Mouse (Mus musculus) ES-Bruce4 (cell line): ENCODE measurements around the gene Pde10a. TPM values are rescaled to one million over a fixed set of nuclear protein-coding genes. Genes with fewer than 3 reads are reported as not detected.

Source experiments
- H3K27ac ChIP-seq: 2 replicates; pipeline ENCODE4 v1.5.1; 2012; ENCODE audit warnings: low read length, inconsistent platforms; ENCODE audit not compliant: insufficient read depth
- H3K27me3 ChIP-seq: 2 replicates; pipeline ENCODE4 v1.6.1; 2012; ENCODE audit warnings: mild to moderate bottlenecking, low read length, inconsistent platforms; ENCODE audit not compliant: control insufficient read depth, poor library complexity, insufficient read depth, severe bottlenecking
- H3K36me3 ChIP-seq: 2 replicates; pipeline ENCODE4 v1.6.1; 2012; ENCODE audit warnings: inconsistent platforms, mild to moderate bottlenecking, low read length, moderate library complexity; ENCODE audit not compliant: control insufficient read depth, poor library complexity, insufficient read depth, severe bottlenecking
- H3K4me1 ChIP-seq: one replicate; pipeline ENCODE4 v1.8.1; 2011; ENCODE audit warnings: low read length; ENCODE audit not compliant: control insufficient read depth, insufficient read depth
- H3K4me3 ChIP-seq: 2 replicates; pipeline ENCODE4 v1.5.1; 2011; ENCODE audit warnings: low read depth, mild to moderate bottlenecking, low read length
- H3K9ac ChIP-seq: 2 replicates; pipeline ENCODE4 v1.6.1; 2012; ENCODE audit warnings: low read depth, mild to moderate bottlenecking, inconsistent platforms; ENCODE audit not compliant: poor library complexity, severe bottlenecking
- H3K9me3 ChIP-seq: replicated peaks from 2 replicates; pipeline ENCODE4 v1.6.1; 2012; ENCODE audit warnings: mild to moderate bottlenecking, low read length, inconsistent platforms; ENCODE audit not compliant: control insufficient read depth, poor library complexity, insufficient read depth, severe bottlenecking
- CTCF ChIP-seq: IDR thresholded peaks from one replicate; pipeline ENCODE4 v1.8.1; 2011; ENCODE audit warnings: low read depth, low read length
- EP300 ChIP-seq: IDR thresholded peaks from 2 replicates; pipeline ENCODE4 v1.6.1; 2011; ENCODE audit warnings: low read depth, low read length; ENCODE audit not compliant: insufficient read depth
- POLR2A ChIP-seq: IDR thresholded peaks from one replicate; pipeline ENCODE4 v1.8.1; 2011; ENCODE audit warnings: low read length; ENCODE audit not compliant: insufficient read depth
- polyA plus RNA-seq: library from polyadenylated mRNA; stranded (reverse); fragments of >200 nt; gene quantifications from 2 replicates; pipeline ENCODE4 v1.2.4, GENCODE M21; 2011; ENCODE audit warnings: low read depth; ENCODE audit not compliant: missing spikeins, insufficient read depth, insufficient read length

Pde10a gene
- polyA plus RNA-seq, 1 experiment: 2.7 TPM

- H3K9ac ChIP-seq: no peak overlapping the region
- no peak overlapping the region for H3K4me3 ChIP-seq
- H3K36me3 ChIP-seq: no peaks in the 10 kb centered on the region
- TF ChIP-seq POLR2A: no peak
- TF ChIP-seq EP300: no peak
- TF ChIP-seq CTCF: no peak
- H3K27me3 ChIP-seq: no peaks in the 10 kb centered on the region
- H3K27ac ChIP-seq: no peak overlapping the region
- no peaks in the 10 kb centered on the region for H3K4me1 ChIP-seq
- no peaks in the 10 kb centered on the region for H3K9me3 ChIP-seq
Observed at GRCm38 (mm10) chr17:8532609-8533008, 7.4 kb downstream of the Pde10a start.

- Histone ChIP-seq H3K27me3 (no peaks in the 10 kb centered on the region), H3K9me3 (no peaks in the 10 kb centered on the region), H3K4me3 (no peak overlapping the region), H3K9ac (no peak overlapping the region), H3K4me1 (no peaks in the 10 kb centered on the region), H3K27ac (no peak overlapping the region), H3K36me3 (no peaks in the 10 kb centered on the region)
- peak; percentile 86 for TF ChIP-seq CTCF
- no peak for TF ChIP-seq POLR2A
- no peak for TF ChIP-seq EP300
Observed at GRCm38 (mm10) chr17:8533828-8534227, 8.7 kb downstream of the Pde10a start.

- no peaks in the 10 kb centered on the region for H3K4me1 ChIP-seq
- H3K4me3 ChIP-seq: no peak overlapping the region
- no peaks in the 10 kb centered on the region; the same call in 1 of the 2 replicates for H3K27me3 ChIP-seq
- H3K9me3 ChIP-seq: no peaks in the 10 kb centered on the region
- no peaks in the 10 kb centered on the region for H3K36me3 ChIP-seq
- no peak overlapping the region for H3K27ac ChIP-seq
- H3K9ac ChIP-seq: no peak overlapping the region
- TF ChIP-seq POLR2A (no peak), CTCF (no peak), EP300 (no peak)
Observed at GRCm38 (mm10) chr17:8536522-8536921, 11.3 kb downstream of the Pde10a start.

GRCm38 (mm10) chr17:8538102-8538501 lies 12.9 kb downstream of the Pde10a start:
- no peaks in the 10 kb centered on the region for H3K36me3 ChIP-seq
- no peak overlapping the region for H3K4me3 ChIP-seq
- TF ChIP-seq CTCF (no peak), EP300 (no peak), POLR2A (no peak)
- H3K27me3 ChIP-seq: no peaks in the 10 kb centered on the region; the same call in 1 of the 2 replicates
- no peak overlapping the region for H3K27ac ChIP-seq
- no peaks in the 10 kb centered on the region for H3K4me1 ChIP-seq
- H3K9ac ChIP-seq: no peak overlapping the region
- no peaks in the 10 kb centered on the region for H3K9me3 ChIP-seq

DNA sequence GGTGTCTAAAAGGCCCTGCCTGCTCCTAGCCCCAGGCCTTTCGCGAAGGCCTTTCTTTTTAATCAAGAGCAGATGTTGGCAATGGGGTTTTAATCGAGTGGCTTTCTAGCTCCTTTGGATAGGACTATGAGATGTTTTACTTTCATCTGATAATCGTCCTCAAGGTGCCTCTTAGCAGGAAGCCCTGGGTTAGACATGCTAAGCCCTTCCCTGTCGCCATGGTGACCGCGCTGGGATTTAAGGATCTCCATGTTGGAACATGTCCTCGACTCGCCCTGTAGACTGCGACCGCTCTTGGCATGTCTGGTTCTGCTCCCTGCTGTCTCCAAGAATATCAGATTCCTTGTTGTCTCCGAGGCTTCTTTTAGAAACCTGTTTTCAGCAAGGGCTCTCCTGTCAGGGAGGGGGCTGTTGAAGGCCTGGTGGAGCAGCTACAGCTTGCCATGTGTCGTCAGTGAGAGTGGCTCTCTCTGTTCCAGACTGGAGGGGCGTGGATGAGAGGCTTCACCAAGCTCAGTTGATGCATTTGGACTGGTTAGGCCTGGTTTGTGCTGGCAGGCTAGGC lies 16.9 kb downstream of the Pde10a start:
- H3K9ac ChIP-seq: no peak overlapping the region
- H3K36me3 ChIP-seq: no peaks in the 10 kb centered on the region
- H3K9me3 ChIP-seq: no peaks in the 10 kb centered on the region
- TF ChIP-seq POLR2A: no peak
- no peaks in the 10 kb centered on the region for H3K4me1 ChIP-seq
- no peak overlapping the region for H3K4me3 ChIP-seq
- H3K27ac ChIP-seq: no peak overlapping the region
- H3K27me3 ChIP-seq: no peaks in the 10 kb centered on the region; the same call in 1 of the 2 replicates

DNA sequence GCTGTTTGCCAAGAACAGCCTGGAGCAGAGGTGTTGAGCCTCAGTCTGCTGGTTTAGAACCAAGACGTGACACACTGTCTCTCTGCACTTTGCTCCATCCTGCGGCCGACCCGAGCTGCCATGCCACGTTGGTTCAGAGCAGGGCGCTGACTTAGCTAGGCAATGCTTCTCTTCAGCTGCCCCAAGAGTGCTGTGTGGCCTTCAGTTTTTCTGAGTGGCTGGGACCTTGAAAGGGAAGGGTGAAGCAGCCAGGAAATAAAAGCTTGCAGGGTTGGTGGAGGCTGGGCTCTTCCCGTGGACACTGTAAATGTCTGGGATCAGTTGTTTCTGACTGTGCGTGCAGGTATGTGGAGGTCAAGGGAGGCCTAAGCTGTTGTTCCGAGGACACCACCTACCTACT lies 21.2 kb downstream of the Pde10a start:
- no peaks in the 10 kb centered on the region for H3K27me3 ChIP-seq
- no peaks in the 10 kb centered on the region for H3K4me1 ChIP-seq
- H3K9me3 ChIP-seq: no peaks in the 10 kb centered on the region
- no peak for TF ChIP-seq EP300
- TF ChIP-seq POLR2A: no peak
- no peak for TF ChIP-seq CTCF
- no peak overlapping the region for H3K27ac ChIP-seq
- H3K36me3 ChIP-seq: no peaks in the 10 kb centered on the region
- H3K9ac ChIP-seq: no peak overlapping the region
- no peak overlapping the region for H3K4me3 ChIP-seq

GRCm38 (mm10) chr17:8548733-8549132 lies 23.6 kb downstream of the Pde10a start:
- Histone ChIP-seq H3K9ac (no peak overlapping the region), H3K36me3 (no peaks in the 10 kb centered on the region), H3K27ac (no peak overlapping the region), H3K4me1 (no peaks in the 10 kb centered on the region), H3K27me3 (no peaks in the 10 kb centered on the region; the same call in 1 of the 2 replicates), H3K4me3 (no peak overlapping the region), H3K9me3 (no peaks in the 10 kb centered on the region)
- TF ChIP-seq CTCF: no peak
- TF ChIP-seq EP300: no peak
- no peak for TF ChIP-seq POLR2A
